Mouse (Mus musculus): ENCODE measurements around the gene Man1a2.

DNA sequence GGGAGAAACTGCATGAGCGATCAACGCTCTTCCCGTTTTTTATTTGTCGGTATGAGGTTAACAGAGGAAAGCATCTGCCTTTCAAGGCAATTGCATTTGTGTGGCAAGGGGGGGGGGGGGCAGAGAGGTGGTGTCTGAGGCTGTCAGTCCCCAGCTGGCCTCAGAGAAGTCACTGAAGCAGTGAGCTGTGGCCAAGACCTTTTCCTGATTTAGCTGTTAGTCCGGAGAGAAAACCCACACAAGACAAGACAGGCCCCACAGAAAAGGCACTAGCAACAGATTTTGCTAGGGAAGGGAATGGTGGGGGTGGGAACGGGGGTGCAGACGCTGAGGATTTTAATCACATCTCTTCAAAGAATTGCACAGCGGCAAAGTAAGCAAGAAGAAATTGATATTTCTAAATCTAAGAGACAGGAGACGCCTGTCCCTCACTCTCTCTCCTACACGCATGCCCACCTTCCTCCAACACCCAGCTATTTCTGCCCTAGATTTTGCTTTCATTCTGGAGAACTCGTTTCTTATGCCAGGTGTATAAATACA, 19.9 kb upstream of the Man1a2 start:
- no peak for TF ChIP-seq CTCF (IDR thresholded peaks at IDR 0.05; ENCODE audit: control insufficient read depth, insufficient read depth, insufficient read length)
- TF ChIP-seq MAX (IDR thresholded peaks at IDR 0.05): no peak
